Mouse (Mus musculus) midbrain, embryonic 11.5 days (tissue): ENCODE measurements around the gene Negr1. TPM values are rescaled to one million over a fixed set of nuclear protein-coding genes. Genes with fewer than 3 reads are reported as not detected.

Experiments
- ATAC-seq: fragments of 200-750 bp; cut with Nextera tagmentation; 2 replicates; pipeline ENCODE4 v1.8.0; 2017; ENCODE audit warnings: moderate TSS enrichment, moderate library complexity; ENCODE audit not compliant: low FRiP score
- DNase-seq: peaks from one replicate; pipeline ENCODE4 v3.0.0; 2015; ENCODE audit warnings: low spot score; ENCODE audit errors: missing footprints
- H3K27ac ChIP-seq: fragments of 300-500 bp; sonication (generic); 2 replicates; pipeline ENCODE4 v1.5.1; 2014; ENCODE audit warnings: low read depth, low read length
- H3K27me3 ChIP-seq: fragments of 300-500 bp; sonication (generic); 2 replicates; pipeline ENCODE4 v1.6.1; 2014; ENCODE audit warnings: mild to moderate bottlenecking, low read length, moderate library complexity, mixed read lengths; ENCODE audit not compliant: control insufficient read depth, insufficient read depth
- H3K36me3 ChIP-seq: fragments of 300-500 bp; sonication (generic); 2 replicates; pipeline ENCODE4 v1.6.1; 2014; ENCODE audit warnings: mild to moderate bottlenecking, low read length, moderate library complexity, mixed read lengths; ENCODE audit not compliant: control insufficient read depth, insufficient read depth
- H3K4me1 ChIP-seq: fragments of 300-500 bp; sonication (generic); 2 replicates; pipeline ENCODE4 v1.6.1; 2014; ENCODE audit warnings: low read length; ENCODE audit not compliant: control insufficient read depth, insufficient read depth
- H3K4me2 ChIP-seq: fragments of 300-500 bp; sonication (generic); 2 replicates; pipeline ENCODE4 v1.6.1; 2014; ENCODE audit warnings: mild to moderate bottlenecking, moderate library complexity
- H3K4me3 ChIP-seq: fragments of 300-500 bp; sonication (generic); 2 replicates; pipeline ENCODE4 v1.5.1; 2014; ENCODE audit warnings: low read depth, low read length
- H3K9ac ChIP-seq: fragments of 300-500 bp; sonication (generic); 2 replicates; pipeline ENCODE4 v1.6.1; 2014; ENCODE audit warnings: low read length
- H3K9me3 ChIP-seq: fragments of 300-500 bp; sonication (generic); 2 replicates; pipeline ENCODE4 v1.6.1; 2016; ENCODE audit warnings: low read length; ENCODE audit not compliant: control insufficient read depth
- WGBS: fragments of 180-500 bp; shearing (Covaris S2); extraction: QIAGEN DNeasy Blood & Tissue Kit; methylation state at CpG from one replicate; pipeline ENCODE4 v1.1.7; 2014; 5-methylcytosine and 5-hydroxymethylcytosine counted together
- polyA plus RNA-seq: library from polyadenylated mRNA; unstranded; fragments of >200 nt; fragmentation: Nextera tagmentation; extraction: Ambion mirVana; gene quantifications from 2 replicates; pipeline ENCODE4 v1.2.1, GENCODE M21; 2014

Negr1 gene
- polyA plus RNA-seq, 1 experiment from 2014 or later, result 4.4 TPM

- no peak overlapping the region for H3K4me3 ChIP-seq
- DNase-seq, result no peak
- 89% methylated on average over 7 of the region's 7 CpGs for WGBS
- H3K9me3 ChIP-seq, result no peaks in the 10 kb centered on the region
- no peak for ATAC-seq
- no peaks in the 10 kb centered on the region for H3K36me3 ChIP-seq
- no peaks in the 10 kb centered on the region for H3K27me3 ChIP-seq
- H3K27ac ChIP-seq, result no peak overlapping the region
- H3K4me2 ChIP-seq, result no peak overlapping the region
- no peak overlapping the region for H3K9ac ChIP-seq
- H3K4me1 ChIP-seq, result no peaks in the 10 kb centered on the region
Observed at GRCm38 (mm10) chr3:156799228-156799627, 237.6 kb downstream of the Negr1 start.

DNA sequence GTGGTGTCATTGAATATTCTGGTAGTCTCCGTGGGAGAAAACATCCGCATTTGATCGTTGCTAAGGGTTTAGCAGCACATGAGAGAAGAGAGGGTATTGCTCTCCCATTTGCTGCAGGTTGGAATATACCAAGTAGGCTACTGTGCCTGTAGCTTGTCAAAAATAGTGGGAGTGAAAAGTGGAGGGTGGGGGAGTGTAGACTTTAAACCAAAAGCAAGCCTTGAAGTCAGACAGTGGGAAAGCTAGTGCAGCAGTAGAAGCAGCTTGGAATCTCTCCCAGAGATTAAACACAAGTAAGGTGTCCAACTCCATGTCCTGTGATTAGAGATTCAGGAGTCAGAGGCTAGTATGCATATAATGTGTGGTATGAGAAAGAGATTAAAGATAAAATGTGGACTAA lies 248.2 kb downstream of the Negr1 start:
- H3K4me2 ChIP-seq, result no peak overlapping the region
- H3K9me3 ChIP-seq, result no peaks in the 10 kb centered on the region
- 93% methylated on average over 3 of the region's 3 CpGs for WGBS
- no peak for DNase-seq
- H3K4me1 ChIP-seq, result peaks cover 2% of the 10 kb centered on the region; the same call in 1 of the 2 replicates
- H3K36me3 ChIP-seq, result no peaks in the 10 kb centered on the region
- no peak overlapping the region for H3K4me3 ChIP-seq
- H3K9ac ChIP-seq, result no peak overlapping the region
- no peak for ATAC-seq
- H3K27me3 ChIP-seq, result no peaks in the 10 kb centered on the region
- no peak overlapping the region for H3K27ac ChIP-seq

GRCm38 (mm10) chr3:156816938-156817337 lies 255.3 kb downstream of the Negr1 start:
- no peak overlapping the region for H3K4me3 ChIP-seq
- no peak overlapping the region for H3K4me2 ChIP-seq
- H3K36me3 ChIP-seq, result no peaks in the 10 kb centered on the region
- peak; percentile 21 for DNase-seq
- H3K9me3 ChIP-seq, result no peaks in the 10 kb centered on the region
- H3K27ac ChIP-seq, result no peak overlapping the region
- no peak overlapping the region for H3K9ac ChIP-seq
- no peaks in the 10 kb centered on the region for H3K27me3 ChIP-seq
- peaks cover 3% of the 10 kb centered on the region; the same call in 1 of the 2 replicates for H3K4me1 ChIP-seq
- ATAC-seq, result no peak

DNA sequence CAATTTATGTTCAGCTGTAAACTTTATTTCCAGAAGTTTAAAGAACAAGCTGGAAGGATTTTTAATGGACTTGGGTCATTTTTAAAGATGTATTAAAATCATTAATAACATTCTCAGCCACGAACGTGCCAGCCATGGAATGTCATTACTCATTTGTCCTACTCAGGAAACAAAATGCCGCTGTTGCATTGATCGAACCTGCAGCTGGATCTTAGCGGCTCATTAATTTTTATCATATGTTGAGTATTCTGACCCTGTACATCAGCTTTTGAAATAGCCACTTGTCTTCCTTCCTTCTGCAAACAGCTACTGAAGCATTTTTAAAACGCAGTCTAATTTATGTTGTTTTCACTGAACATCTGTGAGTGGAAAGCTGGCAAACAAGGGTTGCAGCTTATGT lies 255.9 kb downstream of the Negr1 start:
- Histone ChIP-seq H3K36me3 (no peaks in the 10 kb centered on the region), H3K4me1 (peaks cover 3% of the 10 kb centered on the region; the same call in 1 of the 2 replicates), H3K9me3 (no peaks in the 10 kb centered on the region), H3K27ac (no peak overlapping the region), H3K4me2 (no peak overlapping the region), H3K4me3 (no peak overlapping the region), H3K9ac (no peak overlapping the region), H3K27me3 (no peaks in the 10 kb centered on the region)
- ATAC-seq, result no peak
- DNase-seq, result no peak
- 88% methylated on average over 6 of the region's 6 CpGs for WGBS

DNA sequence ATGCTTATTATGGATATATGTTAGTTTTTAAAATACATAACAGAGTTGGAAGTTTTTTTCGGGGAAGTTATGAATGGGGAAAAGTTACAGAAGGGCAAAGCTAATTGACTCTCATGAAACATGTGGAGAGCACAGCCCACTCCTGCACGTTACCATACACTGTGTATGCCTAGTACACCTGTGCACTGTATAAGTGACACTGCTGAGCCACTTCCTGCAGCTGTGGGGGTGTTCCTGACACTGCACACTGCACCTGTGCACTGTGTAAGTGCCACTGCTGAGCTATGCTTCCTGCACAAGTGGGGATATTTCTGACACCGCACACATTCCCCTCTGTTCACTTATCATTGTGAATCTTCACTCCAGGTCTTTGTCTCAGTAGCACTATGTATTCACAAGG lies 261.4 kb downstream of the Negr1 start:
- Histone ChIP-seq H3K27me3 (no peaks in the 10 kb centered on the region), H3K36me3 (no peaks in the 10 kb centered on the region), H3K27ac (no peak overlapping the region), H3K4me1 (peaks cover 3% of the 10 kb centered on the region; the same call in 1 of the 2 replicates), H3K4me3 (no peak overlapping the region), H3K4me2 (no peak overlapping the region), H3K9ac (no peak overlapping the region), H3K9me3 (no peaks in the 10 kb centered on the region)
- ATAC-seq (no peak), DNase-seq (no peak)
- 87% methylated on average over 3 of the region's 3 CpGs for WGBS

GRCm38 (mm10) chr3:156833920-156834319 lies 272.3 kb downstream of the Negr1 start:
- Histone ChIP-seq H3K4me1 (no peaks in the 10 kb centered on the region), H3K27me3 (no peaks in the 10 kb centered on the region), H3K36me3 (no peaks in the 10 kb centered on the region), H3K9ac (no peak overlapping the region), H3K4me2 (no peak overlapping the region), H3K9me3 (no peaks in the 10 kb centered on the region), H3K4me3 (no peak overlapping the region), H3K27ac (no peak overlapping the region)
- ATAC-seq (no peak), DNase-seq (no peak)
- WGBS, result 75% methylated on average over 3 of the region's 3 CpGs

DNA sequence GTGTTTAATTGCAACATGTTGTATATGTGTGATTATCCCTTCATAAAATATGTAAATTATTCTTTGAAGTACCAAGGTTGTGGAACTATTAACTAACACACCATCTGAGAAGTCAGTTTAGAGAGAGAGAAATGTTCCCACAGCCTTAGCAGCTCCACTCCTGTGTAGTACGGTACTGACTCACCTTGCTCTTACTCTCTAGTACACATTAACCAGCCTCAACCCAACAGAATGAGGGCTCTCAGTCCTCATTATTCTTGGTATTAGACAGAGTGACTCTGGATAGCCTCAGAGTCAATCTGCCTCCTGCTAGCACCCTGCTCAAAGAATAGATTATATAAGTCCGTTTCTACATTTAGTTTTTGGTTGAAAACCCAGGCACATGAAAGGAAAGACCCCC lies 277.0 kb downstream of the Negr1 start:
- Histone ChIP-seq H3K4me2 (no peak overlapping the region), H3K27ac (no peak overlapping the region), H3K36me3 (no peaks in the 10 kb centered on the region), H3K9ac (no peak overlapping the region), H3K27me3 (no peaks in the 10 kb centered on the region), H3K4me1 (no peaks in the 10 kb centered on the region), H3K9me3 (no peaks in the 10 kb centered on the region), H3K4me3 (no peak overlapping the region)
- 91% methylated on average over 2 of the region's 2 CpGs for WGBS
- no peak for DNase-seq
- ATAC-seq, result no peak

- no peak for ATAC-seq
- H3K4me1 ChIP-seq, result no peaks in the 10 kb centered on the region
- no peak overlapping the region for H3K9ac ChIP-seq
- H3K4me2 ChIP-seq, result no peak overlapping the region
- H3K9me3 ChIP-seq, result no peaks in the 10 kb centered on the region
- 82% methylated on average over 2 of the region's 2 CpGs for WGBS
- DNase-seq, result no peak
- H3K27ac ChIP-seq, result no peak overlapping the region
- H3K36me3 ChIP-seq, result no peaks in the 10 kb centered on the region
- no peak overlapping the region for H3K4me3 ChIP-seq
- H3K27me3 ChIP-seq, result no peaks in the 10 kb centered on the region
Observed at GRCm38 (mm10) chr3:156848385-156848784, 286.8 kb downstream of the Negr1 start.

GRCm38 (mm10) chr3:156851921-156852320 lies 290.3 kb downstream of the Negr1 start:
- Histone ChIP-seq H3K4me1 (no peaks in the 10 kb centered on the region), H3K36me3 (no peaks in the 10 kb centered on the region), H3K9ac (no peak overlapping the region), H3K9me3 (no peaks in the 10 kb centered on the region), H3K4me2 (no peak overlapping the region), H3K27ac (no peak overlapping the region), H3K27me3 (no peaks in the 10 kb centered on the region), H3K4me3 (no peak overlapping the region)
- no peak for ATAC-seq
- no peak for DNase-seq
- 82% methylated on average over 3 of the region's 3 CpGs for WGBS
